Mouse (Mus musculus): Measurements from ENCODE around the gene Dok4. TPM values are rescaled to one million over a fixed set of nuclear protein-coding genes. Genes with fewer than 3 reads are reported as not detected.
"Not testable (repeated sequence)": the region's sequence is repeated elsewhere in the genome, so short reads cannot be mapped to it uniquely, and the experiment has no call there.

Dok4 gene
- total RNA-seq, 2 experiments from 2014 or later, result 34.2 to 39.5 TPM

DNA sequence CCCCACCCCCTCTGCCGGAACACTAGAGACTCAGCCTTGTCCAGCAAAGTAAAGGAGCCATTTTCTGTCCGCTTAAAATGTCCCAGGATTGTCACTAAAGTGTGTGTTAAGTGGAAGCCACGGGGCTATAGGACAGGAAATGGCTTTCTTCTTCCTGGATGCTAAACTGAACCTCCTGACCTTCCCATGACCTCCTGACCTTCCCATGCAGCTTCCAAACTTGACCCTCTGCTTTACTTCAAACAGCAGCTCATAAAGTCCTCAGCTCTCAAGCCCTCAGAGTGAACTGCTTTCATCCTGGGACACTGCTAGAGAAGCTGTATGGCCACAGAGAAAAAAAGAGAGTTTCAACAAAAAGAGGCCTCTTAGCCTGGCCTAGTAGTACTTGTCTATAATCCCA lies 690 bp upstream of the Dok4 start:
- DNase-seq, result no peak

DNA sequence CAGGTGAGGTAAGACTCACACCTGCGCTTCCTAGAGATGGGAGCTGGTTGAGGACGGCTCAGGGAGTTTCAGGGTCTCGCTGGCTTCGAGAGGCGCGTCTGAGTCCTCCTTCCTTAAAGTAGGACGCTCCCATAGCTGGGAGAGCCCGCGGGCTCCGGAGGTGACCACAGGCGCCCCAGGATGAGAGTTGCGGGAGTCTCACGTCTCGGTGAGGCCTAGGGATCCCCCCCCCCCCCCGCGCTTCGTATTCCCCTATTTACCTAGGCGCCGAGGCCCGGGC lies 319 bp downstream of the Dok4 start:
- no peak for DNase-seq

DNA sequence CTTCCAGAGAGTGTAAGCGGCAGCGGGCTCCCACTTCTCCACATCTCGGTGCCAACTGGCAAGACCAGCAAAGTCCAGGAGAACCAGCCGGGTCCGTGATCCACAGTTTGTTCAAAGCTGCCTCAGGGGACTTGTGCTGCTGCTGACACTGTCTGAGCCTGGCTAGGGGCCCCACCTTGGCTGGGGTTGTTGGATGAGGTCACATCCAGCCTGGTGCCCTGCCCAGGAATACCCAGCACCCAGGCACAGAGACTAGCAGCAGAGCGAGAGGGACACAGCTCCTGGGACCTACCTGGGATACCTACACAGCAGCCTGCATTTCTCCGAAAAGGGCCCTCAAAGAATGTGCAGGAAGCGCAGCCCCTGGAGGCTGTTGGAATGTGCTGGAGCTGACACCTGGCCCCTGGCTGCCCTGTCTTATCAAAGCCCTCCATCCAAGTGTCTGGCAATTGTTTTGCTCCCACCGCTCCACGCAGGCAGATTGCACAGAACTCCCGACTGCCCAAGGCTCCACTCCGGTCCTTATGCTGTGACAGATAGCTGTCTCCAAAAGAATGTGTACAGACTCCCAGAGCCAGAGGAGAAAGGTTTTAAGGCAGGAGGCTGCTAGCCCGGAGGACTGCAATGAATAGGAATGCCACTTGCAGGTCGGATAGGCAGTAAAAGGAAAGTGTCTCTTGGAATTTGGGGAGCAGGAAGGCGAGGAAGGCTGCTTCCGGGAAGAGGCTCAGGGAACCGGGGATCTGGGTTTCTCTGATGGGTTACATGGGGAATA lies 847 bp downstream of the Dok4 start:
- peak; percentile 37 for DNase-seq

DNA sequence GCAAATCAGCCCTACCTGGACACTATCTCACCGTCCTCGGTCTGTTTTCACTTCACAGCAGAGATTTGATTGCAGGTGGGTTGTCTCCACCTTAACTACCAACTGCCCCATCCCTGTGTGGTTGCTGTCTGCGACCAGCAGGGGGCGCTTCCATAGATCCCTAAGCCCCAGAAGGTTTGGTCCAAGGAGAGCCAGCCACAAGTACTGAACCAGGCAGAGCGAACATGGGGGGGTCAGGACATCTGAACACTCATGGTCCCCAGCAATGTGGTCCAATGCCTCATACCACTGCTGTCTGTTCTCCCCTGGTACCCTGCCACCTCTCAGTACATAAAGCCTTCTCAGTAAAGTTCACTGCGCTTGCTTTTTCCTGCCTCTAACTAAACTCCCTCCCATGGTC lies 1.8 kb downstream of the Dok4 start:
- DNase-seq, result peak; percentile 82

DNA sequence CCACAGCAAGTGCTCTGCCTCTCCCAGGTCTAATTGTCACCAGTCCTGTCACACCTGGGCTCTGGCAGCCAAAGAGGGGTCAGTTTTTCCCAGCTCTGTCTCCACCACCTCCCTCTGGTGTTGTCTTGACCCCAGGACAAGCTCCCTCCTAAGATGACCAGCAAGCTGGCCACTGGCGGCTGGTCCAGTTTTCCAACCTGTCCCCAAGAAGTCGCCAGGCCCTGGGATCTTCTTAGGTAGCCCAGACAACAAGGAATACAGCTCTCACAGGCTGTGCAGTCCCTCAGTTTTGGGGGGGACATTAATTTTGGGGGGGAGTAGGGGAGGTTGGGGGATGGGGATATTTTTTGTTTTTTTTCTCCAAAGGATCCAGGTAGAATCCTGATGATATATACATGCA lies 3.6 kb downstream of the Dok4 start:
- no peak for DNase-seq

DNA sequence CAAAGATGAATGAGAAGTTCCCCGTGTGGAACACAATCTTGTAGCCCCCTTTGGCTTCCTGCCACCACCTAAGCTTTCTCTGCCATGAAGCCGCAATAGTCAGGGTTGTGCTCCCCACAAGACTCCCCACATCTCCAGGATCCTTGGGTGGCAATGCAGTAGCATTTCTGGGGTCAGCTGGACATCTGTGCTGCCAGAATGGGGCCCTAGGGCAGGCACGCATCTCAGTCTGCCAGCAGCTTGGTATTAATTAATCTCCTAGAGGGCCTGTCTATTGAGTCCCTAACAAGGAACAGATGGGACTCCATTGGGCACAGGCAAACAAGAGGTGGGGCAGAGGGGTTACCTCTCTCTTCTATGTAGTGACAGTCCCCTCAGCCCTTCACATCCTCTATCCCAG lies 4.0 kb downstream of the Dok4 start:
- DNase-seq, result no peak

DNA sequence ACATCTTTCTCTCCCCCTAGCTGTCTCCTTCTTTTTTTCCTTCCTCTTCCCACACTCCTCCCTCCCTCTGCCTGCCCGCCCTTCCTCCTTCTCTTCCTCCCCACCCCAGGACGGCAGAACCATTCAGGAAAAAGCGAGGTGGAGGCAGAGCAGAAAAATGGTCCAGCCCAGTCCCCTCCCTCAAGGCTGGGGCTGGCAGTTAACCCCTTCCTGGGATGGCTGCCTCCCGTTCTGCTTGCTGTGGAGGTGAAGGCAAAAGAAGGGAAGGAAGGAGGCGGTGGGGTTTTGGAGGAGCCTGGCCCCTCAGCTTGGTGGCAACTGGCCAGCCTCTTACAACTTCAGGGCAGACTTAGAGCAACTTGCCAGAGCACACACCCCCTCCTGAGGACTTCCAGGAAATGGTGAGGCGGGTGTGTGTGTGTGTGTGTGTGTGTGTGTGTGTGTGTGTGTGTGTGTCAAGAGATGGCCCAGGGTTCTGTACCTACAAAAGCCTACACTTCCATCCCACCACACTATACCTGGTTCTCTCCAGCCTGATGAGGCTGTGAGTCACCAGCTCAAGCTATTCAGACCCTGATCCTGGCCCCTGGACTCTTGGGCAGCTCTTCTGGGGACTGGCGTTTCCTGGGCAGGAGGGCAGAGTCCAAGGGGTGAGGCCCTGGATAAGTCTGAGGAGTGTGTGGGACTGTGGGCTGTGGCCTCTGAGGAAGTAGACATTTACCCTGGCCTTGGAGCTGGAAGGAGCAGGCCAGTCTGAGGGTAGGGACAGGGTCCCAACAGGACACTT lies 4.8 kb downstream of the Dok4 start:
- peak; percentile 69 for DNase-seq

DNA sequence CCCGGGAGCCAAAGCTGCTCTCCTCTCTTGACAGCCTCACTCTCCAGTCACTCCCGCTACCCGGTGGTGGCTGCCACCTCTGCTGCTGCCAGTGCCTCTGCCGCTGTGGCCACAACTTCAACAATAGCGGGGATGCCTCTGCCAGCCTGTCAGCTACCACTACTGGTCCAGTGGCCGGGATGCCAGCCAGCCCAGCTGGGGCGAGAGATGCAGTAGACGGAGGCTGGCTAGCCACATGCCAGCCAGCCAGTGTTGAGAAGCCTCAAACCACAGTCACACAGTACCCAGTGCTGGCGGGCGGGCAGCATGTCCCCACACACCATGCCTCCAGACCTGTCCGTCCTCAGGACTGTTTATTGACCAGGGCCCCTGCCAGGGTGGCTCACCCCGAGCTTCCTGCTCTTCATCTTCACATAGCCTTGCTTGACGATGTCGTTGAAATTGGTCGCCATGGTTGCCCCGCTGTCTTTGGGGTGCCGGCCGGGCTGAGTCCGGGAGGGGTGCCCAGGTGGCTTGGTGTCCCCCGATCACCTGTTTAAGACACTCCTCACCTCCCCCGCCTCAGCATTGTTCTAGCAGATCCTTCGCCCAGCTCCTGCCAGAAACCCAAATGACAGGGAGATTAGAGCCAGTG lies 5.5 kb downstream of the Dok4 start:
- peak; percentile 36 for DNase-seq

DNA sequence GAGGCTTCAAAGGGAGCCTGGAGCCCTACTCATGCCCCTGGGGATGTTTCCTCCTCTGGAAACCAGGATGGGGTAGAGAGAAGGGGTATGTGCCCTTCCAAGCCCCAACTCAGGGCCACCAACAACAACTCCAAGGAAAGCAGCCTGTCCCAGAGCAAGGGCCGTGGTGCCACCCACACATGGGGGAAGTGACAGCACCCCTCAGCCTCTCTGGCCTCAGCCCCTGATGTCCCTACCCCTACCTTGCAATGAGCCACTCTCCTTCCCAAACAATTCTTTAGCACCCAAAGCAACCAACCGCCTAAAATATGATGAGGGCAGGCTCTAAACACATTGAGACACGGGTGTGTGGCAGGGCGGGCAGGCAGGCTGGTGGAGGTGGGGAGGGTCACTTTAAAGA lies 6.1 kb downstream of the Dok4 start:
- DNase-seq, result no peak

DNA sequence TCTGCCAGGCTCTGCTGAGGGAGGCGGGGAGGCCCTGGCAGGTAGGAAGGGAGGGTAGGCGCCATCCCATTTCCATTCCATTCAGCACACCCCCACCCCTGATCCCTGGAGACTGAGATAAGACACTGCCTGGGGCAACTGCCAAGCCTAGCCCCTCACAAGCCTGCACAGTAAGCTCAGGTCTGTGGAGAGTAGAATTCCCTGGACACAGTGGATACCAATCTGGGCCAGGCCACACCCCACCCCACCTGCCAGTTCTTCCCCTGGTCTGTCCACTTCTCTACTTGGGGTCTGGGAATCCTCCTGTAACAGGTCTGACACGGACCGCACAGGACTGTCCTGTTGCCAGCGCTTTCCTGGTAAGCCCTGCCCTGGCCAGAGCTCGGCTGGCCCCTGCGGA lies 7.0 kb downstream of the Dok4 start:
- no peak for DNase-seq

DNA sequence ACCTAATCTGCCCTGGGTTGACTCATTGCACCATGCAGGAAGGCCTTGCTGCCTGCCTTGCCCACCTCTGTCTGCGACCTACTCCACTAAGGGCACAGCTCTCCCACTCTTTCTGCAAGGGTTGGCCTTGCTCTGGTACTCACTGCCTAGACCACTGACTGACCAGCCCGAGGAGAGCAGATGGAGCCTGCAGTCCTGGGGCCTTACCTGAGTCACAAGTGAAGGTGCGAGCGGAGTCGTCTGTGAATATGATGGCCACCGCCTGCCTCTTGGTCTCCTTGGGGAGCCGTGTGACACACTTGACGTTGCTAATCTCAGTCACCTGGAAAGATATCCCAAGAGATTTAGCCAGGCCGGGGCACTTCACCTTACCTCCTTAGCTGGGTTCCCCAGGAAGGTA lies 9.2 kb downstream of the Dok4 start:
- DNase-seq, result no peak

DNA sequence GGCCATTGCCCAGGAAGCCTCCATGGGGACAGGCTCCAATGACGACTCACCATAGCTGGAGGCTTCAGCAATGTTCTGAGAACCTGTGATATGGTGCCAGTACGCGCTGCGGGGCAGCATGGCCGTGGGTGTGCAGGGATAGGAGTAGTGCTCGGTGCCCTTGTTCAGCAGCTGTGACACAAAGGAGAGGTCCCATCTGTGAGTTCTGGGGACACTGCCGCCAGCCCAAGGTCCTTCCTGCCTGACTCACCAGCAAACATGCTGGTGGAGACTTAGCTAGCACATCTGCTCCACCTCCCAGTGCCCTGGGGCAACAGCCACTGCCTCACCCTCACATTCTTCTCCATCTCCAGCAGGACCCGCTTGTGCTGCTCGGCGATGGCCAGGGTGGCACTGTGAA lies 10.8 kb downstream of the Dok4 start:
- no peak for DNase-seq

DNA sequence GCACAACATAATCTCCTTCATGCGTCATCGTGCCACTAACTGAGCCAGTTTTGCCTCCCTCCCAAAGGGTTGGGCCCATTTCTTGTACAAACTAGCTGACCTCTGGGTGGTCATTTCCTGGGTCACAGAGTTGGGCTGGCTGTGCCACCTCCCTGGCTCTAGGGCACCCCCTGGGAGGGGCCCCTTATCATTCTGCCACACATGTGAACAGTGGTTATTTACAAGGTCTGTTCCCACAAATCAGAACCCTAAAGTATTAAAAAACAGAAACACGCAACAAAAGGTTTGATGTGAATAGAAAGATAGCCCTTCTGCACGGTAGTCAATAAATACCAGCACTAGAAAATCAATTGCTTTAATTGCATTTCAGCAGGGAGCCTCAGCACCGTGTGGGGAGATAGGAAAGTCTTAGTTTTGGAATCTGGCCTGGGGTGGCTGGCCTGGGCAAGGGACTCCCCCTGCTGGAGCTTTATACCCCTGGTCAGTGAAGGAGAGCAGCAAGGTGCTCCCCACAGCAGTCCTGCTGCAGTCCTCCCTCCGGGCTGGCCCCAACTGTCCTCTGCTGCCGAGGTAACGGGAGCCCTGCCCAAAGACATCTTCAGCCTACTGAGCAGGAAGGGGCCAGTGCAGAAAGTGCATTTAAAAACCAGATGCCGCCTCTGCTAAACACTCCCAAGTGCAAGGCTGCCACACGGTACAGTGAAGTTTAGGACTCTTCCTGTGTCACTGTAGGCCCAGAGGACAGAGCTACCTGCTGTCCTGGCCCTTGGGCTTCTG lies 12.0 kb downstream of the Dok4 start:
- no peak for DNase-seq

DNA sequence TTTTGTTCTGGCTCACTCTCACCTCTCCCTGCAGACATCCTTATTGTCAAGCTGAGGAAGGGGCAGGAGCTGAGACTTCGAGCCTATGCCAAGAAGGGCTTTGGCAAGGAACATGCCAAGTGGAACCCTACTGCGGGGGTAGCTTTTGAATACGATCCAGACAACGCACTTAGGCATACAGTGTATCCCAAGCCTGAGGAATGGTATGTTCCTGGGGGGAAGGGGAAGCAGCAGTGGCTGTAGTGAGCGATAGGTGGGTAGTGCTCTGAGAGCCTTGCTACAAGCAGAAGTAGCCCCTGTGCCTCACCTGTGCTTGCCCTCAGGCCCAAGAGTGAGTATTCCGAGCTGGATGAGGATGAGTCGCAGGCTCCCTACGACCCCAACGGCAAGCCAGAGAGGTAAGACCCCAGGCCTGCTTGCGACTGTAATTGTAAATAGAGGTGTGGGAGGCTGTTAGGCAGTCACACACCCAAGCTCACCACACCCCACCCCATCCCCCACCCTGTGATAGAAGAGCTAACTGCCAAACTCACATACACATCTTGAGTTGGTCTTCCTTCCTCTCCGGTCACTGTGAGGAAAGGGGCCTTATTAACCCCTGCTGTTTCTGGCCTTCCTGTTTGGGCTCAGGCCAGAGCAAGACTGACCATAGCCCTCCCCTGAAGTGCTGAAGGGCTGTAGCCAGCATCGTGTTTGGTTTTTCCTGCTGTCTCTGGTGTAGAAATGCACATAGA lies 13.5 kb downstream of the Dok4 start:
- no peak for DNase-seq

DNA sequence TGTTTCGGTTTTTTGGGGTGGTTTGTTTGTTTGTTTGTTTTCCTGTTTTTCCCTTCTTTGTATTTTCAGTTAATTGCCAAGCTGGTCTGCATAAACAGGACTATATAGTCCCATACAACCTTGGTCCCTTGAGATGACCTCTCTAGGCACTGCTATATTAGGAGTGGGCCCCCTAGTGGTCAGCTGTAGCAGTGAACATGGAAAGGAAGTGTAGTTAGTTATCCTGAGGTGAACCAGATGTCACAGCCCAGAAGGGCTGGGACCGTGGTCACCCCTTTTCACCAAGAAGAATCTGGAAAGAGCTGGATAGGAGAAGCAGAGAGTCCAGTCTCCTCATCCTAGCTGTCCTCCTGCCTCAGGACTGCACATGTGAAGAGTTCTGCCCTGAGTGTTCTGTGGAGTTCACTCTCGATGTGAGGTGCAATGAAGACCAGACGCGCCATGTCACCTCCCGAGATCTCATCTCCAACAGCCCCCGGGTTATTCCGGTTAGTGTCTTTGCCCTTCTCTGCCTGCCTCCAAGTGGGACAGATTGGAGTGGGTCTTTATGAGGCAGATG lies 14.7 kb downstream of the Dok4 start:
- peak; percentile 84 for DNase-seq

DNA sequence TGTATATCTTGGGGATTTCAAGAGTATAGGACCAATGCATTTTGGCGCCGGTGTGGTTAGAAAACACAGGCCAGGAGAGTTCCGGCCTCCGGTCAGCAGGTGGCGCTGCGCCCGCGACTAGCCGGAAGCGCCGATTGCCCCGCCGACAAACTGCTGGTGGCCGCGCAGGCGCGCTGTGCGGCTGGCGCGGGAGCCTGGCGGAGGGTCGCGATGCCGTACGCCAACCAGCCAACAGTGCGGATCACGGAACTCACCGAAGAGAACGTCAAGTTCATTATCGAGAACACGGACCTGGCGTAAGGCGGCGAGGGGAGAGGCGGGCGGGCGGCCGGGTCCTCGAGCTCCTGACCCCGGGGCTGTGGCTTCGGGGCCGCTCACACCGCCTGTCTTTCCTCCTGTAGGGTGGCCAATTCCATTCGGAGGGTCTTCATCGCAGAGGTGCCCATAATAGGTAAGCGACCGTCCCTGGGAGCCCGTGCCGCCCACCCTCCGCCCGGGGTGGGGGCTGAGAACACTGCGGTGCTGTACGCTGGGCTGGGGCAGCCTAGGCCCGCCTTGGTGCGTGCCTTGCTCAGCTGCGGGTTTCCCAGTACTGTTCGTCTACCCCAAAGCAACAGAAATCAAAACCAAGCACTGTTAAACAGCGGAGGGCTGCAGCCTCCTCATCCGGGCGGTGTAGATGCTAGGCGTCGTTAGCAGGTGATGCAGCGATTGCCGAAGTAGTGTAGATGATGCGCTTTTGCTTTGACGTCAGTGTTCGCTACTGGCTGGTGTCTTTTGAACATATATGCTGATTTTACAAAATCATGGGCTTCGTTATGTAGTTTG lies 18.6 kb downstream of the Dok4 start, which contains the start of gene Polr2c:
Gene Polr2c (plus strand): TSS at position 105 of the 828 bp plus-strand sequence.
- peak; percentile 95 for DNase-seq

DNA sequence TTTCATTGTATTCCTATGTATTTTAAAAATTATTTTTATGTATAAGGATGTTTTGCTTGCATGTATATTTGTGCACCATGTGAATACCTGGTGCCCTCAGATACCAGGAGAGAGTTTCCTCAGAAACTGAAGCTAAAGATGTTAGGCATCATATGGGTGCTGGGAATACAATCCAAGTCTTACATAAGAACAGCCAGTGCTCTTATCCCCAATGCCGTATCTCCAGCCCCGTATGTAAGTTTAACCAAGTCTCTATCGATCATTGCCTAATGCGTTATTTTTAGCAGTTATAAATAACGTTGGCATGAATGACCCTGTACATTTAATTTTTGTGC lies 19.2 kb downstream of the Dok4 start:
- no peak for DNase-seq

DNA sequence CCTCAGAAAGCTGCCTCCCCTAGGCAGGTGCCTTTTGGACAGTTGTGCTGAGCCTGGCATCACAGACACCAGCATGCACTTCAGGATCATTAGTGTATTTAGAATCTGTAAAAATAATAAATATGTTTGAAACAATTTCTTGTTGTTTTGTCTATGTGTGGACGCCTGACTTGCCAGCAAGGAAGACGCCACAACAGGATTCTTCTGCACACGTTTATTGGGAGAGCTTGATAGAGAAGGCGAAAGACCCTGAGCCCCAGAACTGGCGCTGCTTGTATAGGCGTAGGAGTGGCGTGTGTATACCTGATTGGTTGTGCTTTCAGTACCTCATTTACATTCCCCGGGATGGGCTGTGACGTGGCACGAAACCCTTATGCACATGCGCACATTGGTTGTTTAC lies 21.4 kb downstream of the Dok4 start:
- not testable (repeated sequence) for DNase-seq

DNA sequence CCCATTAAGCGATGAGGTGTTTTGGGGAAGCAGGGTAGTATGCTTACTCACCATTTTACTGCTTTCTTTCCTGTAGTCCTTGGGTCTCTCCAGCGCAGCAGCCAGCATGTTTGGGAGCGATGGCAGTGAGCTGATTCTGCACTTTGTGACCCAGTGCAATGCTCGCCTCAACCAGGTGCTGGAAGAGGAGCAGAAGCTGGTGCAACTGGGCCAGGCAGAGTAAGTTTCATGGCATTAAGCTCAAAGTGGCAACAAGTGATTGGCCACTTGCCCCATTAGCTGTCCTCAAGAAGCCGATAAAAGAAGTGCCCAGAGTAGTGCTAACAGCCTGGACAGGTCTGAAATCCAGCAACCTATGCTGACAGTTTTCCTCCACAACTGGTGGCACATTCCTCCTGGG lies 26.1 kb downstream of the Dok4 start:
- no peak for DNase-seq

DNA sequence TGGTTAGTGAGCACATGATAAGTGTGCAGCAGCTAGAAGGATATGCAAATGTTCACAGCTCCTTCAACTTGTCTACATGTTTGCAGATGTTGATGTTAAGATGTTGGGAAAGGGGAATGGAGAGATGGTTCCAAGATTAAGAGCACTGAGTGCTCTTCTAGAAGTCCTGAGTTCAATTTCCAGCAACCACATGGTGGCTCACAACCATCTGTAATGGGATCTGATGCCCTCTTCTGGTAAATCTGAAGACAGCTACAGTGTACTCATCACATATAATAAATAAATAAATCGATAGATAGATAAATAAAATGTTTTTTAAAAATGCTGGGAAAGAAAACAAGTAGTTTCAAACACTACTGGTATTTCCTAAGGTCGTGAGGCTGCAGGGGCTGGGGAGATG lies 34.9 kb downstream of the Dok4 start:
- DNase-seq, result no peak

DNA sequence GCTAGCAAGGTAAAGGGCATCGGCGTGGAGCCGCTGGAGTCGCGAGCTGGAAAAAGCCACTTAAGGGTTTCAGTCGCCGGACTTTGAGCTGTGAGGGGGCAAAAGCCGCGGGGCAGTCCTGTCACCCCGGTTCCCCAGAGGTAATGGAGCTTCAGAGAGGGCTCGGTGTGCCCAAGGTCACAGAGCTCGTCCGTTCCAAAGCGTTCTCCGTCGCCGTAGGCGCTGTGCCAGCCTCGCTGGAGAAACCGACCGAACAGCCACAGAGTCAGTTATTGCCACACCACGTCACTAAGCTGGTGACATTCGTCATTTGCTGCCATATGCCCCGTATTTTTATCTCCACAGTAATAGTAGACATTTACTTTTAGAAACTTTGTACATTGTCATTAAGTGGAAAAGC lies 37.5 kb downstream of the Dok4 start:
- peak; percentile 88 for DNase-seq
